Mouse (Mus musculus) thymus, adult 2 months (tissue): ENCODE results near the gene Cacnb4.

Source experiments
- CTCF ChIP-seq: fragments of 200-500 bp; IDR thresholded peaks from 2 replicates; pipeline ENCODE4 v1.5.1; 2012; ENCODE audit warnings: mild to moderate bottlenecking, control low read depth, low read length, moderate library complexity, borderline replicate concordance; ENCODE audit not compliant: control insufficient read depth, poor library complexity, insufficient read depth; ENCODE audit errors: extremely low read depth
- POLR2A ChIP-seq: fragments of 200-500 bp; IDR thresholded peaks from 2 replicates; pipeline ENCODE4 v1.6.1; 2012; ENCODE audit warnings: mild to moderate bottlenecking, low read length, control low read depth, moderate library complexity; ENCODE audit not compliant: control insufficient read depth, poor library complexity, insufficient read depth; ENCODE audit errors: extremely low read depth

- no peak for TF ChIP-seq POLR2A
- TF ChIP-seq CTCF, result no peak
Measured at GRCm38 (mm10) chr2:52386451-52386850, 290.2 kb downstream of the Cacnb4 start.
